Mouse (Mus musculus): Measurements from ENCODE around the gene Sulf2. TPM values are rescaled to one million over a fixed set of nuclear protein-coding genes. Genes with fewer than 3 reads are reported as not detected.
"Not testable (repeated sequence)": the region's sequence is repeated elsewhere in the genome, so short reads cannot be mapped to it uniquely, and the experiment has no call there.

Sulf2 gene
- polyA plus RNA-seq, 1 experiment from 2014 or later, result 73.4 TPM

- not testable (repeated sequence) for ATAC-seq; H3K36me3 ChIP-seq; H3K4me1 ChIP-seq (replicated peaks); H3K4me2 ChIP-seq (replicated peaks); H3K9me3 ChIP-seq; H3K9ac ChIP-seq (replicated peaks); H3K27me3 ChIP-seq; H3K27ac ChIP-seq; H3K4me3 ChIP-seq (replicated peaks)
- 54% methylated on average over 8 of the region's 8 CpGs for WGBS
Observed at GRCm38 (mm10) chr2:166187319-166187718, 31.9 kb upstream of the Sulf2 start.

GRCm38 (mm10) chr2:166186244-166186948 lies 30.9 kb upstream of the Sulf2 start:
- Histone ChIP-seq H3K9me3 (no peaks in the 10 kb centered on the region), H3K4me3 (replicated peaks) (no peak overlapping the region), H3K36me3 (no peaks in the 10 kb centered on the region), H3K4me2 (replicated peaks) (no peak overlapping the region), H3K27ac (no peak overlapping the region), H3K9ac (replicated peaks) (no peak overlapping the region), H3K27me3 (0 out of 2 replicates have a peak, but pooled peaks cover 1% of the 10 kb centered on the region), H3K4me1 (replicated peaks) (peaks cover 4% of the 10 kb centered on the region; the same call in 1 of the 2 replicates)
- WGBS, result 87% methylated on average over 16 of the region's 16 CpGs
- ATAC-seq, result no peak

GRCm38 (mm10) chr2:166185768-166186167 lies 30.3 kb upstream of the Sulf2 start:
- Histone ChIP-seq H3K9me3 (no peaks in the 10 kb centered on the region), H3K4me1 (replicated peaks) (peaks cover 9% of the 10 kb centered on the region), H3K4me3 (replicated peaks) (no peak overlapping the region), H3K4me2 (replicated peaks) (no peak overlapping the region), H3K9ac (replicated peaks) (no peak overlapping the region), H3K36me3 (no peaks in the 10 kb centered on the region), H3K27me3 (no peaks in the 10 kb centered on the region), H3K27ac (no peak overlapping the region)
- ATAC-seq, result no peak
- 83% methylated on average over 6 of the region's 6 CpGs for WGBS

- peaks cover 22% of the 10 kb centered on the region for H3K4me1 ChIP-seq (replicated peaks)
- ATAC-seq, result no peak
- no peak overlapping the region for H3K27ac ChIP-seq
- no peak overlapping the region for H3K9ac ChIP-seq (replicated peaks)
- H3K36me3 ChIP-seq, result no peaks in the 10 kb centered on the region
- no peaks in the 10 kb centered on the region for H3K27me3 ChIP-seq
- WGBS, result 59% methylated on average over 6 of the region's 6 CpGs
- H3K4me3 ChIP-seq (replicated peaks), result no peak overlapping the region
- no peak overlapping the region for H3K4me2 ChIP-seq (replicated peaks)
- H3K9me3 ChIP-seq, result no peaks in the 10 kb centered on the region
Observed at GRCm38 (mm10) chr2:166184417-166184816, 29.0 kb upstream of the Sulf2 start.

GRCm38 (mm10) chr2:166182009-166182685 lies 26.7 kb upstream of the Sulf2 start:
- H3K27ac ChIP-seq, result no peak overlapping the region
- 87% methylated on average over 15 of the region's 15 CpGs for WGBS
- H3K4me1 ChIP-seq (replicated peaks), result peaks cover 25% of the 10 kb centered on the region

GRCm38 (mm10) chr2:166180744-166181508 lies 25.5 kb upstream of the Sulf2 start:
- Histone ChIP-seq H3K27me3 (peaks cover 6% of the 10 kb centered on the region; the same call in 1 of the 2 replicates), H3K4me3 (replicated peaks) (no peak overlapping the region), H3K9ac (replicated peaks) (no peak overlapping the region), H3K27ac (peak overlapping the region; percentile 69), H3K4me1 (replicated peaks) (peaks cover 32% of the 10 kb centered on the region), H3K9me3 (no peaks in the 10 kb centered on the region), H3K36me3 (no peaks in the 10 kb centered on the region), H3K4me2 (replicated peaks) (no peak overlapping the region)
- 22% methylated on average over 11 of the region's 11 CpGs for WGBS
- ATAC-seq, result peak; percentile 48; the same call in 1 of the 2 replicates

More at GRCm38 (mm10) chr2:166182009-166182685, 26.7 kb upstream of the Sulf2 start:
- 0 out of 2 replicates have a peak, but pooled peaks cover under 1% of the 10 kb centered on the region for H3K27me3 ChIP-seq
- H3K9ac ChIP-seq (replicated peaks), result no peak overlapping the region
- H3K4me2 ChIP-seq (replicated peaks), result no peak overlapping the region
- H3K36me3 ChIP-seq, result no peaks in the 10 kb centered on the region
- ATAC-seq, result no peak
- no peaks in the 10 kb centered on the region for H3K9me3 ChIP-seq
- H3K4me3 ChIP-seq (replicated peaks), result no peak overlapping the region

- no peak for ATAC-seq
- Histone ChIP-seq H3K9me3 (no peaks in the 10 kb centered on the region), H3K27ac (peak overlapping the region; percentile 69), H3K27me3 (peaks cover 6% of the 10 kb centered on the region; the same call in 1 of the 2 replicates), H3K9ac (replicated peaks) (0 out of 2 replicates have a peak overlapping the region, but pooled peaks have one; percentile 5), H3K4me2 (replicated peaks) (no peak overlapping the region), H3K4me1 (replicated peaks) (peaks cover 39% of the 10 kb centered on the region), H3K4me3 (replicated peaks) (no peak overlapping the region), H3K36me3 (no peaks in the 10 kb centered on the region)
- 30% methylated on average over 5 of the region's 5 CpGs for WGBS
Observed at GRCm38 (mm10) chr2:166180136-166180649, 24.7 kb upstream of the Sulf2 start.

- Histone ChIP-seq H3K9me3 (no peaks in the 10 kb centered on the region), H3K9ac (replicated peaks) (0 out of 2 replicates have a peak overlapping the region, but pooled peaks have one; percentile 5), H3K36me3 (no peaks in the 10 kb centered on the region), H3K4me2 (replicated peaks) (no peak overlapping the region), H3K27me3 (peaks cover 9% of the 10 kb centered on the region), H3K27ac (peak overlapping the region; percentile 69), H3K4me1 (replicated peaks) (peaks cover 39% of the 10 kb centered on the region), H3K4me3 (replicated peaks) (no peak overlapping the region)
- ATAC-seq, result no peak
- WGBS, result 33% methylated on average over 4 of the region's 4 CpGs
Observed at GRCm38 (mm10) chr2:166179457-166180101, 24.1 kb upstream of the Sulf2 start.

GRCm38 (mm10) chr2:166175552-166176136 lies 20.2 kb upstream of the Sulf2 start:
- no peak overlapping the region for H3K4me3 ChIP-seq (replicated peaks)
- WGBS, result 57% methylated on average over 8 of the region's 8 CpGs
- no peaks in the 10 kb centered on the region for H3K36me3 ChIP-seq
- no peak for ATAC-seq
- H3K9ac ChIP-seq (replicated peaks), result no peak overlapping the region
- peaks cover 41% of the 10 kb centered on the region for H3K4me1 ChIP-seq (replicated peaks)
- H3K4me2 ChIP-seq (replicated peaks), result no peak overlapping the region
- H3K9me3 ChIP-seq, result no peaks in the 10 kb centered on the region
- no peak overlapping the region for H3K27ac ChIP-seq
- H3K27me3 ChIP-seq, result peaks cover 41% of the 10 kb centered on the region

- no peak overlapping the region for H3K4me3 ChIP-seq (replicated peaks)
- peaks cover 36% of the 10 kb centered on the region for H3K4me1 ChIP-seq (replicated peaks)
- no peak overlapping the region for H3K4me2 ChIP-seq (replicated peaks)
- H3K36me3 ChIP-seq, result no peaks in the 10 kb centered on the region
- no peak overlapping the region for H3K9ac ChIP-seq (replicated peaks)
- peak; percentile 53 for ATAC-seq
- H3K27ac ChIP-seq, result no peak overlapping the region
- H3K9me3 ChIP-seq, result no peaks in the 10 kb centered on the region
- WGBS, result 26% methylated on average over 3 of the region's 3 CpGs
- peaks cover 41% of the 10 kb centered on the region for H3K27me3 ChIP-seq
Observed at GRCm38 (mm10) chr2:166175145-166175544, 19.7 kb upstream of the Sulf2 start.

GRCm38 (mm10) chr2:166173169-166173568 lies 17.7 kb upstream of the Sulf2 start:
- Histone ChIP-seq H3K9me3 (no peaks in the 10 kb centered on the region), H3K4me1 (replicated peaks) (peaks cover 39% of the 10 kb centered on the region), H3K36me3 (no peaks in the 10 kb centered on the region), H3K27ac (no peak overlapping the region), H3K9ac (replicated peaks) (no peak overlapping the region), H3K4me3 (replicated peaks) (no peak overlapping the region), H3K4me2 (replicated peaks) (no peak overlapping the region), H3K27me3 (peaks cover 59% of the 10 kb centered on the region)
- 82% methylated on average over 5 of the region's 5 CpGs for WGBS
- no peak for ATAC-seq

Data from midbrain, embryonic 13.5 days (tissue).